Mouse (Mus musculus): ENCODE measurements around the gene Apbb1ip.

The Apbb1ip gene

DNA sequence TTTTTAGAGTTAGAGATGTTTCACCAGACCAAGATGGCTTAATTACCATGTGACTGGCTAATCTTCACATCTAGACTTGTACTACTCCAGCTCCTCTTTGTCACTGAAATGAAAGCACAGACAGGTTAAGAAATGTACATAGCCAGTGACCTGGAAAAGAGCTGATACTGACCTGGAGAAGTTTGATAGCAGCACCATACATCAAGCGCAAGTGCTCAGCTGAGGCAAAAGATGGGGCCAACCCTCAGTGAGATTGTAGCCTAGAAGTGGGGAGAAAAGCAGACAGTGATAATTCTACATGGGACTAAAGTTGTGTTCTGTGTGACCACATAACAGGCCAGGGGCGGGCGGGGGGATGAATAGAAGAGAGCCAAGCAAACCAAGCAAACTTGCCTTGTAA, 3.9 kb downstream of the Apbb1ip start:
- TF ChIP-seq NANOG (IDR thresholded peaks at IDR 0.05; ENCODE audit: borderline replicate concordance, low read length) = no peak
- no peak for TF ChIP-seq POU5F1 (IDR thresholded peaks at IDR 0.05; ENCODE audit: borderline replicate concordance, low read length)
- TF ChIP-seq CTCF (conservative IDR thresholded peaks at IDR 0.05; ENCODE audit: low read length) = no peak
- Histone ChIP-seq H3K4me3 (replicated peaks; ENCODE audit: low read length) (no peak overlapping the region), H3K4me1 (replicated peaks; ENCODE audit: low read depth, low read length) (peaks cover 18% of the 10 kb centered on the region), H3K27me3 (ENCODE audit: insufficient read depth, low read length) (peaks cover 27% of the 10 kb centered on the region), H3K9me3 (ENCODE audit: low read length) (no peaks in the 10 kb centered on the region), H3K36me3 (ENCODE audit: insufficient read depth, low read length) (no peaks in the 10 kb centered on the region)

DNA sequence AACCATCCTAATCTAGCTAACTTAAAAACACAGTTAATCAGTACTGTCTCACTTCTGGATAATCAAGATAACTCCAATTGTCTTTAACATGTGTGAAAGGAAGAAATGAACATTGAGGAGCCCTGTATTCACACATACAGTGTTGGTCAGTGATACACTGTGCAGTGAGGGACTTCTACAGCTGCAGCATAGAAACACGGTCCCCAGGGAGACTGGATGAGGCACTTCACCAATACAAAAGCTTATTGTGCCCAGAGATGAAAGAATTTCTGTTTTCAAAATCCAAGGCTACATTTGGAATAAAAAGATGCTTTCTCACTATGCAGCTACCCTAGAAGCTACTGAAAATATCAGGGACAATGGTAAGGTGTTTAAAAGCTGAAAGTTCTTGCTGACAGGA, 7.0 kb downstream of the Apbb1ip start:
- H3K4me3 ChIP-seq (replicated peaks; ENCODE audit: low read length) = no peak overlapping the region
- H3K4me1 ChIP-seq (replicated peaks; ENCODE audit: low read depth, low read length) = no peaks in the 10 kb centered on the region
- no peaks in the 10 kb centered on the region for H3K9me3 ChIP-seq (ENCODE audit: low read length)
- peaks cover 2% of the 10 kb centered on the region; the same call in 1 of the 2 replicates for H3K27me3 ChIP-seq (ENCODE audit: insufficient read depth, low read length)
- H3K36me3 ChIP-seq (ENCODE audit: insufficient read depth, low read length) = no peaks in the 10 kb centered on the region
- no peak for TF ChIP-seq POU5F1 (IDR thresholded peaks at IDR 0.05; ENCODE audit: borderline replicate concordance, low read length)
- TF ChIP-seq CTCF (conservative IDR thresholded peaks at IDR 0.05; ENCODE audit: low read length) = no peak
- TF ChIP-seq NANOG (IDR thresholded peaks at IDR 0.05; ENCODE audit: borderline replicate concordance, low read length) = no peak

DNA sequence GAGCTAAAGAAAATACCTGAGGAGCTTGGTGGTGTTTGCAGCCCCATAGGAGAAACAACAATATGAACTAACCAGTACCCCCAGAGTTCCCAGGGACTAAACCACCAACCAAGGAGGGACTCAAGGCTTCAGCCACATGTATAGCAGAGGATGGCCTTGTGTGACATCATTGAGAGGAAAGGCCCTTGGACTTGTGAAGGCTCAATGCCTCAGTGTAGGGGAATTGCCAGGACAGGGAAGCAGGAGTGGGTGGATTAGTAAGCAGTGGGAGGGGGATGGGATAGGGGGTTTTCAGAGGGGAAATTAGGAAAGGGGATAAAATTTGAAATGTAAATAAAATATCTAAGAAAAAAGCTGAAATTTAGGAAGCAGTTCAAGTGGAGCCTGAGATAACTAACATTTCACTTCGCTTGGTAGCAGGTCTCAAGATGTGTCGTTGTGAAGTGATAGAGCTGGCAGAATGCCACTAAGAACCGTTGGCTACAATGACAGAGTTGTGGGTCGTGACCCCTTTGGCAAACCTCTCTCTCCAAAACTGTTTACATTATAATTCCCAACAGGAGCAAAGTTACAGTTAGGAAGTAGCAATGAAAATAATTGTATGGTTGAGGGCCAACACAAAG, 7.6 kb downstream of the Apbb1ip start:
- TF ChIP-seq POU5F1 (IDR thresholded peaks at IDR 0.05; ENCODE audit: borderline replicate concordance, low read length) (no peak), NANOG (IDR thresholded peaks at IDR 0.05; ENCODE audit: borderline replicate concordance, low read length) (no peak), CTCF (conservative IDR thresholded peaks at IDR 0.05; ENCODE audit: low read length) (no peak)
- no peaks in the 10 kb centered on the region for H3K9me3 ChIP-seq (ENCODE audit: low read length)
- no peak overlapping the region for H3K4me3 ChIP-seq (replicated peaks; ENCODE audit: low read length)
- H3K4me1 ChIP-seq (replicated peaks; ENCODE audit: low read depth, low read length) = no peaks in the 10 kb centered on the region
- no peaks in the 10 kb centered on the region for H3K36me3 ChIP-seq (ENCODE audit: insufficient read depth, low read length)
- peaks cover 2% of the 10 kb centered on the region; the same call in 1 of the 2 replicates for H3K27me3 ChIP-seq (ENCODE audit: insufficient read depth, low read length)

DNA sequence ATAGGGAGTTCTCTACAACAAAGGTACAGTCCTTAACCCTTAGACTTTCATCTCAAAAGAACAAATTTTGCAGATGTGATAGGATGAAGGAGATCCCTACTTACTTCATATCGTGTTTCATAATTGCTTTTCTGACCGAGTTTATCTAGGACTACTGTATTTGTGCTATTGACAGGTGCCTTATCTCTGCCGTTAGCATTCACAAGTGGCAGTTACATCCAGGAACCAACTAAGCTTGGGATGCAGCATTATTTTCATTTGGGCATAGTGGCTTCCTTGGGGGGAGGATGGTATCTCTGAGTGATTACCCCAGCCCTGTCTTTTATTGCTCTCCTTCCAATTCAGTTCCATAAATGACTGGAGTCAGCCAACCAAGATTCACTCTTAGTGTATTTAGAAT, 8.2 kb downstream of the Apbb1ip start:
- H3K36me3 ChIP-seq (ENCODE audit: insufficient read depth, low read length) = no peaks in the 10 kb centered on the region
- no peak for TF ChIP-seq NANOG (IDR thresholded peaks at IDR 0.05; ENCODE audit: borderline replicate concordance, low read length)
- no peak for TF ChIP-seq CTCF (conservative IDR thresholded peaks at IDR 0.05; ENCODE audit: low read length)
- no peak for TF ChIP-seq POU5F1 (IDR thresholded peaks at IDR 0.05; ENCODE audit: borderline replicate concordance, low read length)
- H3K4me1 ChIP-seq (replicated peaks; ENCODE audit: low read depth, low read length) = no peaks in the 10 kb centered on the region
- no peak overlapping the region for H3K4me3 ChIP-seq (replicated peaks; ENCODE audit: low read length)
- H3K9me3 ChIP-seq (ENCODE audit: low read length) = no peaks in the 10 kb centered on the region
- peaks cover 2% of the 10 kb centered on the region; the same call in 1 of the 2 replicates for H3K27me3 ChIP-seq (ENCODE audit: insufficient read depth, low read length)

DNA sequence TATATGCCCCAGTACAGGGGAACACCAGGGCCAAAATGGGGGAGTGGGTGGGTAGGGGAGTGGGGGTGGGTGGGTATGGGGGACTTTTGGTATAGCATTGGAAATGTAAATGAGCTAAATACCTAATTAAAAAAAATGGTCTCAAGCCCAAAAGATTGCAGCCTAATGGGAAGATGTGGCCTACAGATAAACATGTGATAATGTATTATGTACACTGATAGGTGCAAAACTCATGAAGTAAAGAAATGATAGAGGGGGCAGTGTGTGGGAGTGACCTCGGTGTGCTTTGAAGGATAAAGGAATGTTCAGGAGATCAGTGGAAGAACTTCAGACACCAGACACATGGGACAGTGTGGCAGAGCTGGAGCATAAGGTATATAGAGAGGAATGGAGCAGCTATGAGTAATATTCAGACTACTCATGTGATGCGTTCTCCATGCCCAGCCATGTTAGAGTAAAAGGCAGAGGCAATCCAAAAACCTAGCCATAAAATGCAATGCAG, 9.3 kb downstream of the Apbb1ip start:
- no peak overlapping the region for H3K4me3 ChIP-seq (replicated peaks; ENCODE audit: low read length)
- TF ChIP-seq NANOG (IDR thresholded peaks at IDR 0.05; ENCODE audit: borderline replicate concordance, low read length) (no peak), POU5F1 (IDR thresholded peaks at IDR 0.05; ENCODE audit: borderline replicate concordance, low read length) (no peak), CTCF (conservative IDR thresholded peaks at IDR 0.05; ENCODE audit: low read length) (no peak)
- no peaks in the 10 kb centered on the region for H3K36me3 ChIP-seq (ENCODE audit: insufficient read depth, low read length)
- H3K9me3 ChIP-seq (ENCODE audit: low read length) = no peaks in the 10 kb centered on the region
- H3K27me3 ChIP-seq (ENCODE audit: insufficient read depth, low read length) = peaks cover 2% of the 10 kb centered on the region; the same call in 1 of the 2 replicates
- H3K4me1 ChIP-seq (replicated peaks; ENCODE audit: low read depth, low read length) = no peaks in the 10 kb centered on the region

DNA sequence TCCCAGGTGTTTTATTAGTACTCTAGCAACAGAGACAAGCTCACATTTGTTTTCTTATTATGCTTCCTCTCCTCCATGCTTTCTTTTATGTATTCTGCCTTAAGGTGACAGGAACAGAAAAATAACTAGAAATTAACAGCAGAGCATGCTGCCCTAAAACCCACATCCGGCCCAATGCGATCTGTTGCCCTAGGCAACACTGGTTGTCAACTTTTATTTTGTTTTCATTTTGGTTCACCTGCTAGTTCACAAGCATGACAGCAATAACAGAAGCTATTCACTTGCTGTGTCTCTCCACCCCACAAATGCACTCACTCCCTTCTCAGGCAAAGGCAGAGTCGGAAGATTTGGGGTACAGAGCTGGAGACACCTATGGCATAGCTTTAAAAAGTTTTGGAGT, 10.3 kb downstream of the Apbb1ip start:
- no peaks in the 10 kb centered on the region for H3K36me3 ChIP-seq (ENCODE audit: insufficient read depth, low read length)
- no peak overlapping the region for H3K4me3 ChIP-seq (replicated peaks; ENCODE audit: low read length)
- H3K27me3 ChIP-seq (ENCODE audit: insufficient read depth, low read length) = peaks cover 2% of the 10 kb centered on the region; the same call in 1 of the 2 replicates
- TF ChIP-seq NANOG (IDR thresholded peaks at IDR 0.05; ENCODE audit: borderline replicate concordance, low read length) (no peak), CTCF (conservative IDR thresholded peaks at IDR 0.05; ENCODE audit: low read length) (no peak), POU5F1 (IDR thresholded peaks at IDR 0.05; ENCODE audit: borderline replicate concordance, low read length) (no peak)
- no peaks in the 10 kb centered on the region for H3K4me1 ChIP-seq (replicated peaks; ENCODE audit: low read depth, low read length)
- H3K9me3 ChIP-seq (ENCODE audit: low read length) = no peaks in the 10 kb centered on the region

DNA sequence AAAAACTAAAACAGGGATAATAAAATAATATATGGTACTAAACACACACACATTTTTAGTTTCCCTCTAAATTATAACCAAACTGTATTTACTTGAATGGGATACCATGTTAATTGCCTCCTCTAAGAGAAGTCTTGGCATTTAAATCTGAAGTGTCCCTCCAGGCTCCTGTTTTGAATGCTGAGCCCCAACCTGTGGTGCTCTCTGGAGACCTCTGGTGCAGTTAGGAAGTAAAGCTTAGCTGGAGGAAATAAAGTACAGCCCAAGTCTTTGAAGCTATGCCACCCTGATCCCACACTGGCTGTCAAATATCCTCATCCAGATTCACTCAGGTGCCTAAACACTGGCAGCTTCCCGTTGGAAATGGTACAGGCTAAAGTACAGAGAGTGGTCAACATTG, 10.9 kb downstream of the Apbb1ip start:
- H3K4me3 ChIP-seq (replicated peaks; ENCODE audit: low read length) = no peak overlapping the region
- H3K9me3 ChIP-seq (ENCODE audit: low read length) = no peaks in the 10 kb centered on the region
- H3K36me3 ChIP-seq (ENCODE audit: insufficient read depth, low read length) = no peaks in the 10 kb centered on the region
- no peaks in the 10 kb centered on the region for H3K4me1 ChIP-seq (replicated peaks; ENCODE audit: low read depth, low read length)
- H3K27me3 ChIP-seq (ENCODE audit: insufficient read depth, low read length) = peaks cover 2% of the 10 kb centered on the region; the same call in 1 of the 2 replicates
- no peak for TF ChIP-seq NANOG (IDR thresholded peaks at IDR 0.05; ENCODE audit: borderline replicate concordance, low read length)
- TF ChIP-seq CTCF (conservative IDR thresholded peaks at IDR 0.05; ENCODE audit: low read length) = no peak
- TF ChIP-seq POU5F1 (IDR thresholded peaks at IDR 0.05; ENCODE audit: borderline replicate concordance, low read length) = no peak

DNA sequence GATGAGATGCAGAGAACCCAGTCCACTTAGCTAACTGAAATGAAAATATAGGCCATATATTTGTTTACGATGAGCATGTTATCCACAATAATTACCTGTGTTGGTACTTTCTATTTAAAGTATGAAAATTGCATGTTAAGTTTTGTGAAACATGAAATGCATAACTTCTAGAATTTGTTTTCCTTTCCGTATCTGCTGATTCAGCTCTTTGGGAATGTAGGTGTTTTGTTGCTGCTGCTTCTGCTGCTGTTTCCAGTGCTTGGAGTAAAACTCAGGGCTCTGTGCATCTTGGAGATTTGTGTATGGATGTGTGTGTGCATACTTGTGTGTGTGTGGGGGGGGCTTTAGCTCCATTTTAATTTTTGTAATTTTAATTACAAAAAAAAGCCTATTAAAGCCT, 14.8 kb downstream of the Apbb1ip start:
- Histone ChIP-seq H3K9me3 (ENCODE audit: low read length) (no peaks in the 10 kb centered on the region), H3K36me3 (ENCODE audit: insufficient read depth, low read length) (no peaks in the 10 kb centered on the region), H3K4me3 (replicated peaks; ENCODE audit: low read length) (no peak overlapping the region), H3K4me1 (replicated peaks; ENCODE audit: low read depth, low read length) (no peaks in the 10 kb centered on the region), H3K27me3 (ENCODE audit: insufficient read depth, low read length) (peaks cover 2% of the 10 kb centered on the region; the same call in 1 of the 2 replicates)
- TF ChIP-seq CTCF (conservative IDR thresholded peaks at IDR 0.05; ENCODE audit: low read length) (no peak), NANOG (IDR thresholded peaks at IDR 0.05; ENCODE audit: borderline replicate concordance, low read length) (no peak), POU5F1 (IDR thresholded peaks at IDR 0.05; ENCODE audit: borderline replicate concordance, low read length) (no peak)
